Mouse (Mus musculus): ENCODE results near the gene Slc46a2.

DNA sequence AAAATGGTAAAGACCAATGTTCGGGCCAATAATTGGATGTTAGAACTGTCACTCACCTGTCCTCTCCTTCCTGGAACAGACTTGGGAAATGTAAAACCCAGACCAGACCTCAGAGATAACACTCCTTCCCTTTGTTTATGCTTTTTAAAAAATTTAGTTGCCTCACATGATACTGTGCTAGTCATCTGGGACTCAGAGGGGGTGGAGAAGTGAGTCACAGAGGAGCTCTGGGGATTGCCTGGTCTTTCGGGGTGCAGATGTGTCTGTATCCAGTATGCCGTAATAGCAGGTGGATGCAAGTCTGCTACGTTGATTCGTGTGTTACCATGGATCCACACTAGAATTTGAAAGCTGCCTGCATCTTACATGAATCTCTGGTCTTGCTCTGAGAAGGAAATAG, 22.1 kb downstream of the Slc46a2 start:
- TF ChIP-seq GATA1 (IDR thresholded peaks at IDR 0.05; ENCODE audit: borderline replicate concordance, low read length) (no peak), CTCF (IDR thresholded peaks at IDR 0.05; ENCODE audit: low read depth, low read length) (no peak)
